Mouse (Mus musculus) liver, embryonic 13.5 days (tissue): ENCODE results near the gene Orc3. TPM values are rescaled to one million over a fixed set of nuclear protein-coding genes. Genes with fewer than 3 reads are reported as not detected.
A peak's percentile ranks its signal among the peaks of the same experiment; 100 is the strongest.
"Not testable (repeated sequence)": the region's sequence is repeated elsewhere in the genome, so short reads cannot be mapped to it uniquely, and the experiment has no call there.

Experiments
- ATAC-seq: fragments of 200-750 bp; cut with Nextera tagmentation; 2 replicates; pipeline ENCODE4 v1.8.0; 2017; ENCODE audit warnings: low read depth, mild to moderate bottlenecking, moderate number of reproducible peaks, moderate library complexity
- DNase-seq: peaks from one replicate; pipeline ENCODE4 v3.0.0; 2022
- H3K27ac ChIP-seq: fragments of 300-500 bp; sonication (generic); 2 replicates; pipeline ENCODE4 v1.5.1; 2015; ENCODE audit warnings: moderate library complexity, mild to moderate bottlenecking, inconsistent platforms
- H3K27me3 ChIP-seq: fragments of 300-500 bp; sonication (generic); 2 replicates; pipeline ENCODE4 v1.6.1; 2015; ENCODE audit warnings: mild to moderate bottlenecking, inconsistent platforms
- H3K36me3 ChIP-seq: fragments of 300-500 bp; sonication (generic); 2 replicates; pipeline ENCODE4 v1.6.1; 2015; ENCODE audit warnings: mild to moderate bottlenecking, inconsistent platforms
- H3K4me1 ChIP-seq: fragments of 300-500 bp; sonication (generic); replicated peaks from 2 replicates; pipeline ENCODE4 v1.6.1; 2015; ENCODE audit warnings: inconsistent platforms
- H3K4me2 ChIP-seq: fragments of 300-500 bp; sonication (generic); 2 replicates; pipeline ENCODE4 v1.6.1; 2015; ENCODE audit warnings: inconsistent platforms, mild to moderate bottlenecking, moderate library complexity
- H3K4me3 ChIP-seq: fragments of 300-500 bp; sonication (generic); replicated peaks from 2 replicates; pipeline ENCODE4 v1.5.1; 2015; ENCODE audit warnings: mild to moderate bottlenecking, inconsistent platforms
- H3K9ac ChIP-seq: fragments of 300-500 bp; sonication (generic); 2 replicates; pipeline ENCODE4 v1.6.1; 2015; ENCODE audit warnings: mild to moderate bottlenecking, inconsistent platforms
- H3K9me3 ChIP-seq: fragments of 300-500 bp; sonication (generic); replicated peaks from 2 replicates; pipeline ENCODE4 v1.6.1; 2016; ENCODE audit warnings: inconsistent platforms
- WGBS: fragments of 180-500 bp; shearing (Covaris S2); methylation state at CpG from one replicate; pipeline ENCODE4 v1.1.7; 2015; ENCODE audit not compliant: insufficient replicate concordance; 5-methylcytosine and 5-hydroxymethylcytosine counted together
- polyA plus RNA-seq: library from polyadenylated mRNA; unstranded; fragments of >200 nt; fragmentation: Nextera tagmentation; extraction: Ambion mirVana; gene quantifications from 2 replicates; pipeline ENCODE4 v1.2.1, GENCODE M21; 2015

The Orc3 gene
- polyA plus RNA-seq, 1 experiment from 2014 or later: 55.8 TPM

GRCm38 (mm10) chr4:34581990-34582389 lies 32.8 kb downstream of the Orc3 start:
- DNase-seq (no peak), ATAC-seq (no peak)
- H3K9ac ChIP-seq: no peak overlapping the region
- H3K4me2 ChIP-seq: no peak overlapping the region
- H3K36me3 ChIP-seq: peaks cover 80% of the 10 kb centered on the region
- 57% methylated on average over 7 of the region's 7 CpGs for WGBS
- H3K4me3 ChIP-seq: no peak overlapping the region
- no peak overlapping the region for H3K27ac ChIP-seq
- peaks cover 9% of the 10 kb centered on the region for H3K4me1 ChIP-seq
- H3K9me3 ChIP-seq: no peaks in the 10 kb centered on the region
- no peaks in the 10 kb centered on the region for H3K27me3 ChIP-seq

GRCm38 (mm10) chr4:34581489-34581888 lies 33.3 kb downstream of the Orc3 start:
- WGBS: 28% methylated on average over 1 of the region's 1 CpGs
- H3K4me3 ChIP-seq, H3K27ac ChIP-seq, ATAC-seq, H3K27me3 ChIP-seq, H3K9me3 ChIP-seq, H3K4me1 ChIP-seq, H3K4me2 ChIP-seq, H3K9ac ChIP-seq, DNase-seq: not testable (repeated sequence)
- peaks cover 83% of the 10 kb centered on the region for H3K36me3 ChIP-seq

GRCm38 (mm10) chr4:34579215-34579614 lies 35.5 kb downstream of the Orc3 start:
- Histone ChIP-seq H3K4me2 (no peak overlapping the region), H3K27me3 (no peaks in the 10 kb centered on the region), H3K9ac (no peak overlapping the region), H3K4me1 (peaks cover 9% of the 10 kb centered on the region), H3K36me3 (peaks cover 95% of the 10 kb centered on the region), H3K27ac (no peak overlapping the region), H3K9me3 (no peaks in the 10 kb centered on the region), H3K4me3 (no peak overlapping the region)
- 84% methylated on average over 1 of the region's 1 CpGs for WGBS
- ATAC-seq (no peak), DNase-seq (no peak)

- Histone ChIP-seq H3K27ac (no peak overlapping the region), H3K9ac (no peak overlapping the region), H3K4me2 (no peak overlapping the region), H3K4me3 (no peak overlapping the region), H3K4me1 (peaks cover 2% of the 10 kb centered on the region), H3K27me3 (no peaks in the 10 kb centered on the region), H3K36me3 (peaks cover 93% of the 10 kb centered on the region), H3K9me3 (no peaks in the 10 kb centered on the region)
- 94% methylated on average over 2 of the region's 2 CpGs for WGBS
- no peak for ATAC-seq
- no peak for DNase-seq
These were observed 37.7 kb downstream of the Orc3 start for GRCm38 (mm10) chr4:34577028-34577427.

- H3K27ac ChIP-seq: no peak overlapping the region
- H3K4me3 ChIP-seq: no peak overlapping the region
- no peak overlapping the region for H3K4me2 ChIP-seq
- no peak for DNase-seq
- no peaks in the 10 kb centered on the region for H3K9me3 ChIP-seq
- H3K4me1 ChIP-seq: no peaks in the 10 kb centered on the region
- WGBS: 77% methylated on average over 2 of the region's 2 CpGs
- no peak overlapping the region for H3K9ac ChIP-seq
- H3K27me3 ChIP-seq: no peaks in the 10 kb centered on the region
- H3K36me3 ChIP-seq: peaks cover 94% of the 10 kb centered on the region
- ATAC-seq: no peak
These were observed 41.9 kb downstream of the Orc3 start for GRCm38 (mm10) chr4:34572876-34573275.

GRCm38 (mm10) chr4:34566226-34566625 lies 48.5 kb downstream of the Orc3 start:
- Histone ChIP-seq H3K36me3 (peaks cover 71% of the 10 kb centered on the region), H3K9me3 (no peaks in the 10 kb centered on the region), H3K27ac (no peak overlapping the region), H3K4me1 (no peaks in the 10 kb centered on the region), H3K4me2 (no peak overlapping the region), H3K27me3 (no peaks in the 10 kb centered on the region), H3K4me3 (no peak overlapping the region), H3K9ac (no peak overlapping the region)
- ATAC-seq (no peak), DNase-seq (no peak)
- 90% methylated on average over 6 of the region's 6 CpGs for WGBS

- no peak overlapping the region for H3K4me2 ChIP-seq
- WGBS: 61% methylated on average over 4 of the region's 4 CpGs
- DNase-seq (peak; percentile 29), ATAC-seq (no peak)
- H3K9me3 ChIP-seq: no peaks in the 10 kb centered on the region
- H3K27ac ChIP-seq: no peak overlapping the region
- H3K9ac ChIP-seq: no peak overlapping the region
- H3K36me3 ChIP-seq: peaks cover 22% of the 10 kb centered on the region
- no peaks in the 10 kb centered on the region for H3K27me3 ChIP-seq
- H3K4me1 ChIP-seq: peaks cover 31% of the 10 kb centered on the region
- no peak overlapping the region for H3K4me3 ChIP-seq
These were observed 53.8 kb downstream of the Orc3 start for GRCm38 (mm10) chr4:34560971-34561370.

GRCm38 (mm10) chr4:34556183-34556582 lies 58.6 kb downstream of the Orc3 start:
- Histone ChIP-seq H3K9ac (no peak overlapping the region), H3K4me3 (no peak overlapping the region), H3K27ac (no peak overlapping the region), H3K9me3 (no peaks in the 10 kb centered on the region), H3K36me3 (peaks cover 10% of the 10 kb centered on the region; the same call in 1 of the 2 replicates), H3K27me3 (no peaks in the 10 kb centered on the region), H3K4me2 (no peak overlapping the region), H3K4me1 (peaks cover 62% of the 10 kb centered on the region)
- DNase-seq: no peak
- ATAC-seq: no peak

- DNase-seq (no peak), ATAC-seq (no peak)
- Histone ChIP-seq H3K4me1 (peaks cover 62% of the 10 kb centered on the region), H3K27ac (no peak overlapping the region; the same call in 1 of the 2 replicates), H3K27me3 (no peaks in the 10 kb centered on the region), H3K4me3 (no peak overlapping the region), H3K9me3 (no peaks in the 10 kb centered on the region), H3K9ac (no peak overlapping the region), H3K36me3 (peaks cover 10% of the 10 kb centered on the region; the same call in 1 of the 2 replicates), H3K4me2 (no peak overlapping the region)
- WGBS: 85% methylated on average over 3 of the region's 3 CpGs
These were observed 59.1 kb downstream of the Orc3 start for GRCm38 (mm10) chr4:34555604-34556003.

GRCm38 (mm10) chr4:34554596-34554995 lies 60.1 kb downstream of the Orc3 start:
- Histone ChIP-seq H3K4me1 (peaks cover 67% of the 10 kb centered on the region), H3K36me3 (peaks cover 10% of the 10 kb centered on the region; the same call in 1 of the 2 replicates)
- WGBS: 68% methylated on average over 1 of the region's 1 CpGs

GRCm38 (mm10) chr4:34551966-34552365 lies 62.8 kb downstream of the Orc3 start:
- peaks cover 10% of the 10 kb centered on the region; the same call in 1 of the 2 replicates for H3K36me3 ChIP-seq
- WGBS: 27% methylated on average over 3 of the region's 3 CpGs
- peak overlapping the region; percentile 92 for H3K27ac ChIP-seq
- no peaks in the 10 kb centered on the region for H3K27me3 ChIP-seq
- ATAC-seq (no peak), DNase-seq (no peak)
- H3K9ac ChIP-seq: peak overlapping the region; percentile 97
- no peaks in the 10 kb centered on the region for H3K9me3 ChIP-seq
- peaks cover 43% of the 10 kb centered on the region for H3K4me1 ChIP-seq
- peak overlapping the region; percentile 81 for H3K4me2 ChIP-seq
- peak overlapping the region; percentile 90 for H3K4me3 ChIP-seq

More at GRCm38 (mm10) chr4:34554596-34554995, 60.1 kb downstream of the Orc3 start:
- no peaks in the 10 kb centered on the region for H3K9me3 ChIP-seq
- no peaks in the 10 kb centered on the region for H3K27me3 ChIP-seq
- H3K9ac ChIP-seq: no peak overlapping the region
- H3K4me3 ChIP-seq: no peak overlapping the region
- no peak for ATAC-seq
- DNase-seq: no peak
- H3K4me2 ChIP-seq: no peak overlapping the region
- H3K27ac ChIP-seq: no peak overlapping the region

- Histone ChIP-seq H3K9me3 (no peaks in the 10 kb centered on the region), H3K36me3 (peaks cover 10% of the 10 kb centered on the region; the same call in 1 of the 2 replicates), H3K9ac (peak overlapping the region; percentile 97), H3K4me1 (peaks cover 36% of the 10 kb centered on the region), H3K4me2 (peak overlapping the region; percentile 81), H3K4me3 (peak overlapping the region; percentile 90), H3K27ac (peak overlapping the region; percentile 92), H3K27me3 (no peaks in the 10 kb centered on the region)
- DNase-seq: peak; percentile 44
- WGBS: under 1% methylated on average over 49 of the region's 50 CpGs
- peak; percentile 63 for ATAC-seq
These were observed 63.5 kb downstream of the Orc3 start for GRCm38 (mm10) chr4:34551098-34551809.
